Mouse (Mus musculus) CH12.LX (cell line): Measurements from ENCODE around the gene Kcna3.

Source experiments
- CTCF ChIP-seq, 2 experiments: IDR thresholded peaks in 1 of 2; conservative IDR thresholded peaks in 1 of 2; 2 replicates each; pipeline ENCODE4 v1.5.1; 2011 to 2012; ENCODE audit warnings: low read depth in 2 of 2, low read length in 2 of 2, improper control_type of control experiment in 1 of 2, inconsistent platforms in 1 of 2, mild to moderate bottlenecking in 1 of 2, moderate library complexity in 1 of 2
- EP300 ChIP-seq: IDR thresholded peaks from 2 replicates; pipeline ENCODE4 v1.6.1; 2011; ENCODE audit warnings: low read length, improper control_type of control experiment
- ETS1 ChIP-seq: conservative IDR thresholded peaks from 2 replicates; pipeline ENCODE4 v1.6.1; 2012; ENCODE audit warnings: low read depth, mild to moderate bottlenecking, inconsistent platforms, low read length, improper control_type of control experiment, moderate library complexity
- HCFC1 ChIP-seq: IDR thresholded peaks from 2 replicates; pipeline ENCODE4 v1.6.1; 2012; ENCODE audit warnings: low read depth, mild to moderate bottlenecking, inconsistent platforms, low read length, improper control_type of control experiment
- JUND ChIP-seq: conservative IDR thresholded peaks from 2 replicates; pipeline ENCODE4 v1.6.1; 2011; ENCODE audit warnings: low read depth, low read length, improper control_type of control experiment
- MAZ ChIP-seq: IDR thresholded peaks from 2 replicates; pipeline ENCODE4 v1.6.1; 2012; ENCODE audit warnings: low read depth, mild to moderate bottlenecking, inconsistent platforms, low read length, improper control_type of control experiment, moderate library complexity
- POLR2A ChIP-seq: IDR thresholded peaks from 2 replicates; pipeline ENCODE4 v1.6.1; 2011; ENCODE audit warnings: low read depth, mild to moderate bottlenecking, improper control_type of control experiment, low read length
- RAD21 ChIP-seq: IDR thresholded peaks from 2 replicates; pipeline ENCODE4 v1.6.1; 2011; ENCODE audit warnings: low read depth, mild to moderate bottlenecking, low read length, improper control_type of control experiment, moderate library complexity
- TBP ChIP-seq: conservative IDR thresholded peaks from 2 replicates; pipeline ENCODE4 v1.6.1; 2011; ENCODE audit warnings: low read depth, low read length, improper control_type of control experiment

DNA sequence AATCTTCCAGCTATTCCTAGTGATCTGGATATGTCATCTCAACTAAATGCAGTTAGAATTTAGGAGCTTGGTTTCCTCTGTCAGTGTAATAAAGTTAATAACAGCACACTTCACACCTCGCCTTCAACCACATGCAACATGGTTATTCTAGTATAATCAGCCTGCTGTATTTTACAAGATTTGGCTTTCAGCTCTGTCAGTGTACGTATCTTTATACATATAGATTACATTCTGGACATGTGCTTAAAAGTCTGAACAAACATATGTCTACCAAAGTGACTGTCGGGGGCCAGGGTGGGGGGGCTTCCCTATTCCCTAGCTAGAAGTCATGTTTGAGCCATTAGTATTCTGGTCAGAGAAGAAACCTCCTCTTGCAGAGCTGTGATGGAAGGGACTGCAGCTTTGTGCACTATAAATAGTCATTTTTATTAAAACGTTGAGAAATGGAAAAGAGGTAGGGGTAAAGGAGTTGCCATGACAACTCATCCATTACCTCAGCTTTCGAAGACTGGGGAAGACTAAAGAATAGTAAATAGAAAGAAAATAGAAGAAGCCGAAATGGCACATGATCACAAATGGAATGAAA lies 29.6 kb downstream of the Kcna3 start:
- TF ChIP-seq EP300 (no peak), CTCF (conservative IDR thresholded peaks at IDR 0.05 in 1 of 2, IDR thresholded peaks at IDR 0.05 in 1 of 2; ENCODE audit: low read depth in 2 of 2, low read length in 2 of 2) (no peak), POLR2A (no peak), JUND (no peak), RAD21 (no peak), HCFC1 (no peak), ETS1 (no peak), TBP (no peak), MAZ (no peak)
